Mouse (Mus musculus): Measurements from ENCODE around the gene Pmepa1. TPM values are rescaled to one million over a fixed set of nuclear protein-coding genes. Genes with fewer than 3 reads are reported as not detected.

The Pmepa1 gene
- polyA plus RNA-seq, 1 experiment from 2014 or later = 9.8 TPM

GRCm38 (mm10) chr2:173245258-173245657 is 31.1 kb downstream of the Pmepa1 start:
- no peak overlapping the region for H3K9ac ChIP-seq (replicated peaks; ENCODE audit: low read depth)
- H3K27ac ChIP-seq (ENCODE audit: low read length) = no peak overlapping the region
- no peaks in the 10 kb centered on the region for H3K36me3 ChIP-seq (ENCODE audit: insufficient read depth, low read length)
- 84% methylated on average over 20 of the region's 20 CpGs for WGBS
- TF ChIP-seq EP300 (IDR thresholded peaks at IDR 0.05) = no peak
- TF ChIP-seq CTCF (IDR thresholded peaks at IDR 0.05) = no peak
- ATAC-seq = no peak
- no peaks in the 10 kb centered on the region for H3K27me3 ChIP-seq (replicated peaks; ENCODE audit: insufficient read depth, low read length)
- DNase-seq (ENCODE audit: low spot score) = no peak
- no peak overlapping the region for H3K4me2 ChIP-seq (replicated peaks; ENCODE audit: low read depth, low read length)
- H3K4me3 ChIP-seq (ENCODE audit: low read depth, low read length) = no peak overlapping the region
- no peaks in the 10 kb centered on the region for H3K9me3 ChIP-seq (ENCODE audit: low read length)
- H3K4me1 ChIP-seq (ENCODE audit: insufficient read depth, low read depth, low read length) = peaks cover 6% of the 10 kb centered on the region; the same call in 1 of the 2 replicates

GRCm38 (mm10) chr2:173244108-173244507 is 32.2 kb downstream of the Pmepa1 start:
- TF ChIP-seq EP300 (IDR thresholded peaks at IDR 0.05) = no peak
- no peak for TF ChIP-seq CTCF (IDR thresholded peaks at IDR 0.05)
- Histone ChIP-seq H3K36me3 (ENCODE audit: insufficient read depth, low read length) (no peaks in the 10 kb centered on the region), H3K9me3 (ENCODE audit: low read length) (no peaks in the 10 kb centered on the region), H3K4me2 (replicated peaks; ENCODE audit: low read depth, low read length) (no peak overlapping the region), H3K4me3 (ENCODE audit: low read depth, low read length) (no peak overlapping the region), H3K4me1 (ENCODE audit: insufficient read depth, low read depth, low read length) (peaks cover 6% of the 10 kb centered on the region; the same call in 1 of the 2 replicates), H3K9ac (replicated peaks; ENCODE audit: low read depth) (no peak overlapping the region), H3K27me3 (replicated peaks; ENCODE audit: insufficient read depth, low read length) (no peaks in the 10 kb centered on the region), H3K27ac (ENCODE audit: low read length) (no peak overlapping the region)
- DNase-seq (ENCODE audit: low spot score) (no peak), ATAC-seq (peak; percentile 20; the same call in 1 of the 2 replicates)
- WGBS = 37% methylated on average over 3 of the region's 3 CpGs

- 54% methylated on average over 9 of the region's 9 CpGs for WGBS
- no peak overlapping the region for H3K9ac ChIP-seq (replicated peaks; ENCODE audit: low read depth)
Measured at GRCm38 (mm10) chr2:173243616-173244015, 32.7 kb downstream of the Pmepa1 start.

GRCm38 (mm10) chr2:173242874-173243273 is 33.5 kb downstream of the Pmepa1 start:
- no peaks in the 10 kb centered on the region for H3K9me3 ChIP-seq (ENCODE audit: low read length)
- DNase-seq (ENCODE audit: low spot score) (no peak), ATAC-seq (no peak)
- TF ChIP-seq CTCF (IDR thresholded peaks at IDR 0.05) = no peak
- no peak for TF ChIP-seq EP300 (IDR thresholded peaks at IDR 0.05)
- H3K4me3 ChIP-seq (ENCODE audit: low read depth, low read length) = no peak overlapping the region
- H3K27me3 ChIP-seq (replicated peaks; ENCODE audit: insufficient read depth, low read length) = no peaks in the 10 kb centered on the region
- peaks cover 8% of the 10 kb centered on the region for H3K4me1 ChIP-seq (ENCODE audit: insufficient read depth, low read depth, low read length)
- no peaks in the 10 kb centered on the region for H3K36me3 ChIP-seq (ENCODE audit: insufficient read depth, low read length)
- H3K4me2 ChIP-seq (replicated peaks; ENCODE audit: low read depth, low read length) = no peak overlapping the region
- WGBS = 50% methylated on average over 11 of the region's 12 CpGs
- no peak overlapping the region for H3K9ac ChIP-seq (replicated peaks; ENCODE audit: low read depth)
- no peak overlapping the region for H3K27ac ChIP-seq (ENCODE audit: low read length)

More at GRCm38 (mm10) chr2:173243616-173244015, 32.7 kb downstream of the Pmepa1 start:
- no peak for ATAC-seq
- Histone ChIP-seq H3K4me2 (replicated peaks; ENCODE audit: low read depth, low read length) (no peak overlapping the region), H3K9me3 (ENCODE audit: low read length) (no peaks in the 10 kb centered on the region), H3K36me3 (ENCODE audit: insufficient read depth, low read length) (no peaks in the 10 kb centered on the region), H3K27me3 (replicated peaks; ENCODE audit: insufficient read depth, low read length) (no peaks in the 10 kb centered on the region), H3K4me1 (ENCODE audit: insufficient read depth, low read depth, low read length) (peaks cover 6% of the 10 kb centered on the region; the same call in 1 of the 2 replicates), H3K27ac (ENCODE audit: low read length) (no peak overlapping the region), H3K4me3 (ENCODE audit: low read depth, low read length) (no peak overlapping the region)
- TF ChIP-seq EP300 (IDR thresholded peaks at IDR 0.05) (no peak), CTCF (IDR thresholded peaks at IDR 0.05) (no peak)
- no peak for DNase-seq (ENCODE audit: low spot score)

GRCm38 (mm10) chr2:173240738-173241137 is 35.6 kb downstream of the Pmepa1 start:
- DNase-seq (ENCODE audit: low spot score) = no peak
- whole genome bisulfite sequencing = 56% methylated on average over 9 of the region's 9 CpGs

GRCm38 (mm10) chr2:173238522-173238921 is 37.8 kb downstream of the Pmepa1 start:
- H3K4me1 ChIP-seq (ENCODE audit: insufficient read depth, low read depth, low read length) = peaks cover 6% of the 10 kb centered on the region
- H3K9ac ChIP-seq (replicated peaks; ENCODE audit: low read depth) = no peak overlapping the region
- no peak for TF ChIP-seq EP300 (IDR thresholded peaks at IDR 0.05)
- TF ChIP-seq CTCF (IDR thresholded peaks at IDR 0.05) = no peak
- no peaks in the 10 kb centered on the region for H3K27me3 ChIP-seq (replicated peaks; ENCODE audit: insufficient read depth, low read length)
- H3K27ac ChIP-seq (ENCODE audit: low read length) = no peak overlapping the region
- no peaks in the 10 kb centered on the region for H3K36me3 ChIP-seq (ENCODE audit: insufficient read depth, low read length)
- H3K9me3 ChIP-seq (ENCODE audit: low read length) = no peaks in the 10 kb centered on the region
- H3K4me3 ChIP-seq (ENCODE audit: low read depth, low read length) = no peak overlapping the region
- no peak for ATAC-seq
- no peak overlapping the region for H3K4me2 ChIP-seq (replicated peaks; ENCODE audit: low read depth, low read length)
- WGBS = 35% methylated on average over 14 of the region's 14 CpGs
- no peak for DNase-seq (ENCODE audit: low spot score)

More at GRCm38 (mm10) chr2:173240738-173241137, 35.6 kb downstream of the Pmepa1 start:
- Histone ChIP-seq H3K4me1 (ENCODE audit: insufficient read depth, low read depth, low read length) (peaks cover 6% of the 10 kb centered on the region), H3K4me2 (replicated peaks; ENCODE audit: low read depth, low read length) (no peak overlapping the region), H3K9ac (replicated peaks; ENCODE audit: low read depth) (no peak overlapping the region), H3K4me3 (ENCODE audit: low read depth, low read length) (no peak overlapping the region), H3K27me3 (replicated peaks; ENCODE audit: insufficient read depth, low read length) (no peaks in the 10 kb centered on the region), H3K27ac (ENCODE audit: low read length) (no peak overlapping the region), H3K9me3 (ENCODE audit: low read length) (no peaks in the 10 kb centered on the region), H3K36me3 (ENCODE audit: insufficient read depth, low read length) (no peaks in the 10 kb centered on the region)
- TF ChIP-seq CTCF (IDR thresholded peaks at IDR 0.05) (no peak), EP300 (IDR thresholded peaks at IDR 0.05) (no peak)
- no peak for ATAC-seq

Measured in lung, postnatal 0 days (tissue).